Mouse (Mus musculus) neutrophil, adult 83 days (primary cell): Measurements from ENCODE around the gene Boc. TPM values are rescaled to one million over a fixed set of nuclear protein-coding genes. Genes with fewer than 3 reads are reported as not detected.

Experiments
- total RNA-seq, 2 experiments: library from RNA; stranded (reverse); gene quantifications; one replicate each; pipeline ENCODE4 v1.2.4; 2023

The Boc gene
- under 1 TPM; 0.18 to 0.26 TPM for total RNA-seq

DNA sequence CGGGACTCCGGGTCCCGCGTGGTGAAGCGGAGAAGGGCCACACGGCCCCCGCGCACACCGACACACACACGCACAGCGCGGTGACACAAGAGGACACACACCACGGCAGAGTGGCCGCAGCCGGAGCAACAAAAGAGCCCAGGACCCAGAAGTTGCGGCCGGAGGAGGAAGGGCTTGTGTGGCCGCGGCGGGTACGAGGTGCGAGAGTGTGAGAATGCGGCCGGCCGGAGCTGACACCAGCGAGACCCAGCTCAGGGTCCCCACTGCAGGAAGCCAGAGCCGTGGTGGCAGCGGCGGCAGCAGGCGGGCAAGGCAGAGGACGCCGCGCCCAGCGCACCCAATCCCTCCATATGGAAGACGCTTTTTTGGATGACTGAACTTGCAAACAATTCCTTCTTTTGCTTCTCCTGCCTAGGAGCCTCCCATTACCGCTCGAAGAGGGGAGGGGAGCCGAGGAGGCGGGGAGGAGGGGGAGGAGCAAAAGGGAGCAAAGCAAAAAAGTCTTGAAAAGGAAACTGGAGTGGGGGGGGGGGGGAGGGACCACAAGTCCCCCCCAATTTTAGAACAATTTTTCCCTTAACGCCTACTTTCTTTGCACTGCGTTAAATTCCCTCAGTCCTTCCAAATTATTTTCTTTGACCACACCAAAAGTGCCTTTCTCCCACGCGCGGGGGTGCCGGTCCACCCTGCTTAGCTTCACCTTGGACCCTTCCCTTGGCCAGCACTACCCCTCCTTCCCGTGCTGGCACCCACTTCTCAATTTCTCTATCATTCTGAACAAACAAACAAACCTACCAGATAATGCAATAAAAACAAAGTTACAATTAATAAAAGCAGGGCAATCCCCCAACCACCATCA, at the start of gene Boc:
Gene Boc, minus strand, starts transcription at position 427 of the 859 bp plus-strand sequence.

Other genes with a start within 250 kb of the Boc start
- under 1 TPM in 1 of 2 experiments, not detected in 1; 0.15 TPM for gene Sidt1, start 225.7 kb downstream of the Boc start, total RNA-seq
- 1 to 10 TPM; 8.7 to 9.2 TPM for gene Spice1, start 211.8 kb downstream of the Boc start, total RNA-seq
- not detected for gene Cfap44, start 164.1 kb downstream of the Boc start, total RNA-seq
- gene Nepro, start 165.4 kb upstream of the Boc start, total RNA-seq = 1 to 10 TPM; 7.0 to 8.5 TPM
- 10 to 100 TPM in 1 of 2 experiments, 1 to 10 TPM in 1; 9.8 to 12.8 TPM for gene Gtpbp8, start 187.5 kb upstream of the Boc start, total RNA-seq
- gene Cd200r1, start 206.8 kb upstream of the Boc start, total RNA-seq = 10 to 100 TPM; 13.3 to 14.0 TPM